Mouse (Mus musculus) hindbrain, embryonic 13.5 days (tissue): ENCODE data around the gene Olfr316. TPM values are rescaled to one million over a fixed set of nuclear protein-coding genes. Genes with fewer than 3 reads are reported as not detected.
A peak's percentile ranks its signal among the peaks of the same experiment; 100 is the strongest.

Source experiments
- ATAC-seq: fragments of 200-750 bp; cut with Nextera tagmentation; 2 replicates; pipeline ENCODE4 v1.8.0; 2017; ENCODE audit warnings: moderate TSS enrichment; ENCODE audit not compliant: low FRiP score
- H3K27ac ChIP-seq: fragments of 300-500 bp; sonication (generic); 2 replicates; pipeline ENCODE4 v1.5.1; 2015; ENCODE audit warnings: inconsistent platforms, mild to moderate bottlenecking, moderate library complexity
- H3K27me3 ChIP-seq: fragments of 300-500 bp; sonication (generic); 2 replicates; pipeline ENCODE4 v1.6.1; 2015; ENCODE audit warnings: mild to moderate bottlenecking, inconsistent platforms
- H3K36me3 ChIP-seq: fragments of 300-500 bp; sonication (generic); 2 replicates; pipeline ENCODE4 v1.6.1; 2015; ENCODE audit warnings: mild to moderate bottlenecking, inconsistent platforms
- H3K4me1 ChIP-seq: fragments of 300-500 bp; sonication (generic); replicated peaks from 2 replicates; pipeline ENCODE4 v1.6.1; 2015; ENCODE audit warnings: inconsistent platforms
- H3K4me2 ChIP-seq: fragments of 300-500 bp; sonication (generic); 2 replicates; pipeline ENCODE4 v1.6.1; 2015; ENCODE audit warnings: inconsistent platforms, mild to moderate bottlenecking, moderate library complexity
- H3K4me3 ChIP-seq: fragments of 300-500 bp; sonication (generic); 2 replicates; pipeline ENCODE4 v1.5.1; 2015; ENCODE audit warnings: mild to moderate bottlenecking, inconsistent platforms
- H3K9ac ChIP-seq: fragments of 300-500 bp; sonication (generic); 2 replicates; pipeline ENCODE4 v1.6.1; 2015; ENCODE audit warnings: mild to moderate bottlenecking, inconsistent platforms
- H3K9me3 ChIP-seq: fragments of 300-500 bp; sonication (generic); 2 replicates; pipeline ENCODE4 v1.6.1; 2016; ENCODE audit warnings: inconsistent platforms
- WGBS: fragments of 180-500 bp; shearing (Covaris S2); methylation state at CpG from one replicate; pipeline ENCODE4 v1.1.7; 2015; 5-methylcytosine and 5-hydroxymethylcytosine counted together
- polyA plus RNA-seq: library from polyadenylated mRNA; unstranded; fragments of >200 nt; fragmentation: Nextera tagmentation; extraction: Ambion mirVana; gene quantifications from 2 replicates; pipeline ENCODE4 v1.2.1, GENCODE M21; 2015

The Olfr316 gene
- polyA plus RNA-seq, 1 experiment from 2014 or later: not detected

DNA sequence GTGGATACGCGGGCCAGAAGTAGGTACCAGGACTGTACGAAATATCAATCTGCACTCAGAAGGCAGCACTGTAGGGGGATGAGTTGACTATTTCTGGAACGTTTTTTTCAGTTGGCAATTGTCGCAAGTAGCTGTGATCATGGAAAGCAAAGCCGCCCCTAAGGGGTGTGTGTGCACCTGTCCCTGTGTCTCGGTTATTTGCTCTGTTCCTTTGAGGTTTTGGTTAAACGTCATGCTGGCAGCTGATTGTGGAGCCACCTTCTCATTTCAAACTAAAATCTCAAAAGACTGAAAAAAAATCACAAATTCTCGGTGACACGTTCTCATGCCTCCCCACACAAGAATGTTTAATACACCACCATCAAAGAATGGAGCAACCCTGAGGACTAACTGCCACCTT is 35.1 kb downstream of the Olfr316 start:
- Histone ChIP-seq H3K4me1 (peaks cover 5% of the 10 kb centered on the region; the same call in 1 of the 2 replicates), H3K4me3 (no peak overlapping the region), H3K9ac (no peak overlapping the region), H3K27ac (no peak overlapping the region), H3K27me3 (no peaks in the 10 kb centered on the region), H3K36me3 (no peaks in the 10 kb centered on the region), H3K9me3 (no peaks in the 10 kb centered on the region), H3K4me2 (no peak overlapping the region)
- 86% methylated on average over 10 of the region's 10 CpGs for WGBS
- no peak for ATAC-seq

GRCm38 (mm10) chr11:58788346-58788745 is 35.8 kb downstream of the Olfr316 start:
- Histone ChIP-seq H3K27me3 (no peaks in the 10 kb centered on the region), H3K9ac (no peak overlapping the region), H3K4me1 (peaks cover 5% of the 10 kb centered on the region; the same call in 1 of the 2 replicates), H3K9me3 (no peaks in the 10 kb centered on the region), H3K27ac (no peak overlapping the region), H3K4me3 (no peak overlapping the region), H3K36me3 (no peaks in the 10 kb centered on the region), H3K4me2 (no peak overlapping the region)
- ATAC-seq: no peak
- 80% methylated on average over 8 of the region's 8 CpGs for WGBS

GRCm38 (mm10) chr11:58789532-58789931 is 37.0 kb downstream of the Olfr316 start:
- H3K4me2 ChIP-seq: no peak overlapping the region
- H3K9ac ChIP-seq: no peak overlapping the region
- H3K4me1 ChIP-seq: peaks cover 5% of the 10 kb centered on the region; the same call in 1 of the 2 replicates
- H3K4me3 ChIP-seq: no peak overlapping the region
- no peak overlapping the region for H3K27ac ChIP-seq
- no peaks in the 10 kb centered on the region for H3K36me3 ChIP-seq
- 19% methylated on average over 3 of the region's 3 CpGs for WGBS
- no peaks in the 10 kb centered on the region for H3K27me3 ChIP-seq
- no peak for ATAC-seq
- H3K9me3 ChIP-seq: no peaks in the 10 kb centered on the region

DNA sequence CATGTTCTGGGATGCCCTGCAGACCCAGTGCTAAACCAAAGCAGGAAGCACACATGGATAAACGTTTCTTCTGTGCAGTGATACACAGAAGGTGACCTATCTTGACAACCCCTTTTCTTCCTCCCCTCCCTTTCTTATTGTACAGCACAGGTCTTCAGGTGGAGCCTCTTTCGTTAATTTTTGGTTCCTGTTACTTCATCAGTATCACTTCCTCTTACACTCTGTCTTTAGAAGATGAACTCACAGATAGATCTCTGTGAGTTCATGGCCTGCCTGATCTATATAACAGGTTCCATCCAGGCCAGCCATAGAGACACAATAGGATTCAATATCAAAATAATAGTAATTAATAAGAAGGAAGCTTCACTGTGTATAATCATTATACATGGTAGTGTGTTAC is 37.5 kb downstream of the Olfr316 start:
- no peak overlapping the region for H3K27ac ChIP-seq
- no peak for ATAC-seq
- no peaks in the 10 kb centered on the region for H3K9me3 ChIP-seq
- H3K4me3 ChIP-seq: no peak overlapping the region
- H3K27me3 ChIP-seq: no peaks in the 10 kb centered on the region
- no peak overlapping the region for H3K9ac ChIP-seq
- WGBS: 55% methylated on average over 2 of the region's 2 CpGs
- no peaks in the 10 kb centered on the region for H3K36me3 ChIP-seq
- no peak overlapping the region for H3K4me2 ChIP-seq
- H3K4me1 ChIP-seq: peaks cover 5% of the 10 kb centered on the region; the same call in 1 of the 2 replicates

DNA sequence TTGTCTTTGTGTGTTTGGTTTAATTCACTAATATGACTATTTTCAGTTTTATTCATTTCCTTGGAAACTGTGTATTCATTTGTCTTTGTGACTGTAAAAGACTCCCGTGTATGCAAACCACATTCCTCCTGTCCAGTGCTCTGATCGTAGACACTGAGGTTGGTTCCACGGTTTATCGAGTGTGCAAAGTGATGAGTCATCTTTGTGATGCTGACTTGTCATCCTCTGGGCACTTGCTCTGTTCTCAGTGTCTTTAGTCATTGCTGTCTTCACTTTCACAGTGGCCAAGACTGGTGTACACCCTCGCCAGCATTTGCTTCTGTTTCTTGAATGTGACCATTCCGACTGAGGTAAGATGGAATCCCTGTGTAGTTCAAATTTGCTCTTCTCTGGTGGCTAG is 38.1 kb downstream of the Olfr316 start:
- Histone ChIP-seq H3K9me3 (no peaks in the 10 kb centered on the region), H3K4me2 (no peak overlapping the region), H3K4me1 (peaks cover 5% of the 10 kb centered on the region; the same call in 1 of the 2 replicates), H3K27ac (no peak overlapping the region), H3K27me3 (no peaks in the 10 kb centered on the region), H3K4me3 (no peak overlapping the region), H3K36me3 (no peaks in the 10 kb centered on the region), H3K9ac (no peak overlapping the region)
- ATAC-seq: no peak
- whole genome bisulfite sequencing: 79% methylated on average over 6 of the region's 6 CpGs

DNA sequence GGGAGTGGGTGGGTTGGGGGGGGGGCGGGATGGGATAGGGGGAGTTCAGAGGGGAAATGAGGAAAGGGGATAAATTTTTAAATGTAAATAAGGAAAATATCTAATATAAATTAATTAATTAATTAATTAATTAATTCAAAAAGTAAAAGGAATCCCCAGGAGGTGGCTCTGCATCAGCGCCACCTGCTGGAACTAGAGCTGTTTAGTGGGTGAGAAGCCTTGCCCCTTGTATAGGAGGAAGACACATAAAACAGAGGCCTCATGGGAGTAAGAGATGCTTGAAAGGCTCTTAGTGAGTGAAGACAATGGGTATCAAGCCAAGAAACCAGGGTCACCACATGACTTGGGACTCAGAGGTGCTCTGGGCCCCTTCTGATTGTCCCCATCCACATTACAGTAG is 43.3 kb downstream of the Olfr316 start:
- WGBS: 81% methylated on average over 2 of the region's 2 CpGs

GRCm38 (mm10) chr11:58796850-58797249 is 44.3 kb downstream of the Olfr316 start:
- no peaks in the 10 kb centered on the region for H3K36me3 ChIP-seq
- no peak for ATAC-seq
- H3K9ac ChIP-seq: no peak overlapping the region
- WGBS: 81% methylated on average over 7 of the region's 7 CpGs
- H3K4me3 ChIP-seq: no peak overlapping the region
- H3K27ac ChIP-seq: no peak overlapping the region
- H3K9me3 ChIP-seq: no peaks in the 10 kb centered on the region
- H3K4me2 ChIP-seq: no peak overlapping the region
- H3K4me1 ChIP-seq: peaks cover 9% of the 10 kb centered on the region
- H3K27me3 ChIP-seq: no peaks in the 10 kb centered on the region

More for the DNA sequence above, 43.3 kb downstream of the Olfr316 start:
- ATAC-seq: no peak
- Histone ChIP-seq H3K4me2 (no peak overlapping the region), H3K36me3 (no peaks in the 10 kb centered on the region), H3K4me3 (no peak overlapping the region), H3K9ac (no peak overlapping the region), H3K27me3 (no peaks in the 10 kb centered on the region), H3K9me3 (no peaks in the 10 kb centered on the region), H3K27ac (no peak overlapping the region), H3K4me1 (no peaks in the 10 kb centered on the region; the same call in 1 of the 2 replicates)

DNA sequence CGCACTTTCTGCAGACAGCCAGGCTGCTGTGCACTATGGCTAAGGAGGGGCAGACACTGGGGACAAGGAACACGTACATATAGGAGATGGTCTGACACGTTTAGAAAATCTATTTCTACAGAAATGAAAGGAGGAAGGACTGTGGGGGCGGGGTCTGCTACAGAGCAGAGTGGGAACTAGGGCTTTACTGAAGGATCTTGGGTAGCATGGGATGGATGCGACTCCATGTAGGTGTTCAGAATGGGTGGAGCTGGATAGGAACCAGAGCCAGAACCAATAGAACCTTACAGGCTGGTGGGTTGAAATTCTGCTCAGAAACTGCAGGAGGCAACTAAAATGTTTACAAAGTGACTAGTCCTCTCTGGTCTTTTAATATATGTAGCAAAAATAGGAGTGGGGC is 47.2 kb downstream of the Olfr316 start:
- WGBS: 85% methylated on average over 5 of the region's 5 CpGs
- no peak for ATAC-seq

GRCm38 (mm10) chr11:58801558-58802228 is 49.2 kb downstream of the Olfr316 start, which contains the start of gene Fam183b:
Gene Fam183b (minus strand): TSS chr11:58801960.
- Histone ChIP-seq H3K9me3 (no peaks in the 10 kb centered on the region), H3K27me3 (no peaks in the 10 kb centered on the region), H3K36me3 (no peaks in the 10 kb centered on the region), H3K4me2 (peak within 1 kb of the TSS; percentile 42), H3K27ac (peak within 1 kb of the TSS; percentile 26; the same call in 1 of the 2 replicates), H3K4me3 (peak within 1 kb of the TSS; percentile 17), H3K4me1 (peaks cover 15% of the 10 kb centered on the region), H3K9ac (no peak within 1 kb of the TSS; the same call in 1 of the 2 replicates)
- ATAC-seq: peak; percentile 71; the same call in 1 of the 2 replicates
- 27% methylated on average over 14 of the region's 14 CpGs for WGBS

More for the DNA sequence above, 47.2 kb downstream of the Olfr316 start:
- H3K27ac ChIP-seq: no peak overlapping the region
- H3K36me3 ChIP-seq: no peaks in the 10 kb centered on the region
- H3K9ac ChIP-seq: no peak overlapping the region
- no peak overlapping the region for H3K4me3 ChIP-seq
- H3K27me3 ChIP-seq: no peaks in the 10 kb centered on the region
- H3K4me2 ChIP-seq: no peak overlapping the region
- H3K9me3 ChIP-seq: no peaks in the 10 kb centered on the region
- H3K4me1 ChIP-seq: peaks cover 15% of the 10 kb centered on the region

GRCm38 (mm10) chr11:58803871-58804270 is 51.3 kb downstream of the Olfr316 start:
- WGBS: 82% methylated on average over 4 of the region's 4 CpGs
- Histone ChIP-seq H3K27me3 (no peaks in the 10 kb centered on the region), H3K27ac (no peak overlapping the region), H3K9ac (no peak overlapping the region), H3K4me2 (no peak overlapping the region), H3K4me3 (no peak overlapping the region), H3K4me1 (peaks cover 15% of the 10 kb centered on the region), H3K9me3 (no peaks in the 10 kb centered on the region), H3K36me3 (no peaks in the 10 kb centered on the region)
- no peak for ATAC-seq

DNA sequence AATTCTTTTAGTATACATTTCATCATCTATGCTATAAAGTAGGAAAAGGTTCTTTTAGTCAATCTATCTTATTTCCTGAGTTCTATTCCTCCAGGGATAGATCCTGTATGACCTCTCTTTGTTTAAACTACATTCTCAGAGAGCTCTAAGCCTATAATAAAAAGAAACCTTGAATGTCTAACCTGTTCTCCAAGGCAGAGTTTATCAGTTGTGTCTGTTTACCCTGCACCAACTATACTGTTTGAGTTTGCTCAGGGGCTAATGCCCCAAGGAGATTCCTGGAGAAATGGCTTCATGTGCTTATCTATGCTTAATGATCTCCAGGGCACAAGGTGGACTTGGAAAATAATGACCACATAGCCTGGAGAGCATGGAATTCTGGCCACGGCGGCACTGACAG is 51.9 kb downstream of the Olfr316 start:
- ATAC-seq: no peak
- Histone ChIP-seq H3K4me3 (no peak overlapping the region), H3K36me3 (no peaks in the 10 kb centered on the region), H3K27ac (no peak overlapping the region), H3K9me3 (no peaks in the 10 kb centered on the region), H3K4me1 (peaks cover 15% of the 10 kb centered on the region), H3K9ac (no peak overlapping the region), H3K4me2 (no peak overlapping the region), H3K27me3 (no peaks in the 10 kb centered on the region)
- 77% methylated on average over 2 of the region's 2 CpGs for WGBS
